Mouse (Mus musculus) 416B (cell line): ENCODE measurements at regions not wholly inside any gene's neighbourhood (a gene's known extent, or its start where the extent isn't known, plus 50 kb on each side); places are given as distances from the start of the nearest gene placed in this dataset.
"Not testable (repeated sequence)": the region's sequence is repeated elsewhere in the genome, so short reads cannot be mapped to it uniquely, and the experiment has no call there.

Experiments
- DNase-seq: peaks from one replicate; pipeline ENCODE4 v3.0.0; 2011; ENCODE audit warnings: low read depth

DNA sequence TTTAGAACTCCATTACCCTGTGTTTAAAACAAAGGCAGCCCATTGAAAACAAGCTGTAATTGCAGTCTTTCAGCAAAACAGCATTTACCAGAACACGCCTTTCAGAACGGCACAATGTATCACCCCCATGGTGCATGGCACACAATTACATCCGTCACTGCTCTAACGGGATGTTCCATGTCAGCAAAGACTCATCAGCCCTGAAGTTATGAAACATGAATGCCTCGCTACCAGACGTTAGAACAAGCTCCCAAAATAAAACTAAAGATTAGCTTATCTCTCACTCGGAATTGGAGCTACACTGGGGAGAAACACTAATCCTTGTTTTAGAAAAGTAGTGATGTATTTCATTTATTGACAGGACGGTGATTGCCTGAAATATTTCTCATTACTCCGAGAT is 301.4 kb downstream of the Tox3 start:
- no peak for DNase-seq

DNA sequence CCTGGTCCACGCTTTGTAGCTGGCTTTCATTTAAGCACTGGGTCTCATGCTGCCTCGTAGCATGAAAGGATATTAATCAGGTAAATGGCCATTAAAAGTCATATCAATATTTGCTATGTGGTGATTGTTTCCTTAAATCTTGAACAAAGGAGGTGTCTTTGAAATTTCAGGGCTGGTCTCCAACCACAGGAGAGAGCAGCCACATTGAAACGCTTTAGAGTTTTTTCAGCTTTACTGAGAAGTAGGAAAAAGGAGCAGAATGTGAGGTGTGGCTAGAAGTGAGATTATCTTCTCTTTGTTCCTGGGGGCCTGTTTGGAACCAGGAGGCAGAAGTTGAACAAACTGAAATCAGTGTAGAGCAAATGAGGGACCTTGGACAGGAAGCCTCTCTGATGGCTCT is 311.7 kb downstream of the Tox3 start:
- DNase-seq: no peak

- DNase-seq: no peak
Measured at GRCm38 (mm10) chr8:90032572-90032971, 315.6 kb downstream of the Tox3 start.

GRCm38 (mm10) chr8:90031220-90031619 is 316.9 kb downstream of the Tox3 start:
- DNase-seq: no peak

GRCm38 (mm10) chr8:90017958-90018357 is 330.2 kb downstream of the Tox3 start:
- not testable (repeated sequence) for DNase-seq

- DNase-seq: no peak
Measured at GRCm38 (mm10) chr8:90013755-90014154, 334.4 kb downstream of the Tox3 start.

DNA sequence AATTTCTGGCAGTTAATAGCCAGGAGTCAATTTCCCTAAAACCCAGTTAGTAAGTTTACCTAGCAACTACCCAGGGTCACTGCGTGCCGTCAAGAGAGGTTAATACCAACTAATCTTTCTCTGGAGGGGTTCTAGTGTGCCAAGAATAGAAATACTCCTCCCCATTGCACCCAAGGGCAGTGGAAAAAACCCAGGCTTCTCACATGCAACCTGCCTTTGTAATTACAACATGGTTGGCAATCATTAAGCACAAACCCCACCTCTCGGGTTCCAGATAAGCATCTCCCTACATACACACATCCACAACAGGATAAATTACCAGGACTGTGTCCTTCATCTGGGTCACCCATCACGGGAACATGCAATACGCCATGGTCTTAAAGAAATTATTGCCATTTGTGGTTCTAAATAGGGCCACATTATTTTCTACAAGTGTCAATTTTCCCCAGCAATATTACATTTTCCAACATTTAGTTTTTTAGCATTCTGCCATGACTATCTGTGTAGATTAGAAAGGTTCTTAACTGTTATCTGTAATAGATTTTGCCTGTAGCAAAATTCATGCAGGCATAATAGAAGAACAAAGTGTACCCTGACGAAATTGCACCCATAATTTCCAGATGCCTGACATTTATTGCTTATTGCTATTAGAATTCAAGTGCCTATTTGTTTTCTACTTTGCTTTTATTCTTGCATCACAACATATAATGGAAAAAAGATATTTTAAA is 336.3 kb downstream of the Tox3 start:
- no peak for DNase-seq

- no peak for DNase-seq
Measured at GRCm38 (mm10) chr8:90009431-90009830, 338.7 kb downstream of the Tox3 start.

DNA sequence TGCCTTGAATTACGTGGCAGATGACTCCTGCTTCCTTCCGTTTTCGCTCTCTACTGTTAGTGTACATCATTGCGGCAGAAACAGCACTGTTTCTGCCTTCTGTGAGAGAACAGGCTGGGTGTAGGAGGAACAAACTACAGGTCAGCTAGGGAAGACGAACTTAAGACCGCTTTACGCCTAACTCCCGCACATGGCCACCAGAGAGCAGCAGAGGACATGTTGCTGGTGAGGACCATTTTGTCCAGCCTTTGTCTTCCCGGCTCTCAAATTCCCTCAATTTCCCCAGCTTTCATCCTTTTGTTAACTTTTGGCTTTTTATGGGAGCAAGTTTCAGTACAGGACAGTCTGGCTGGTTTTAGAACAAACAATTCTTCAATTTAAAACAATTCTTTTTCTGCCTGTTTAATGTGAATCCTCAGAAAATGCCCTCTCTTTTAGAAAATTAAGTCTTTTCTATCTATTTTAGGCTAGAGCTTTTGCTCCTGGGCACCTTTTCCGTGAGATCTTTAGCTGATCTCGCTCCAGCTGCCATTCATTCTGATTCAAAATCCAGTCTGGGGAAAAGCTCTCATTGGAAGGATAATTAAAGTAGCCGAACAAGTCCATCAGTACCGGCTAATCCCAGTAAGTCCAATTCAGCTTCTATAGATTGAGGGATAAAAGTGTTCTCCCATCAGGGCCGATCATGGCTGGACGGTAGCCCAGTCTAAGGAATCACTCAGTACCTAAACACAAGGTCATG is 347.1 kb downstream of the Tox3 start:
- peak; percentile 72 for DNase-seq

DNA sequence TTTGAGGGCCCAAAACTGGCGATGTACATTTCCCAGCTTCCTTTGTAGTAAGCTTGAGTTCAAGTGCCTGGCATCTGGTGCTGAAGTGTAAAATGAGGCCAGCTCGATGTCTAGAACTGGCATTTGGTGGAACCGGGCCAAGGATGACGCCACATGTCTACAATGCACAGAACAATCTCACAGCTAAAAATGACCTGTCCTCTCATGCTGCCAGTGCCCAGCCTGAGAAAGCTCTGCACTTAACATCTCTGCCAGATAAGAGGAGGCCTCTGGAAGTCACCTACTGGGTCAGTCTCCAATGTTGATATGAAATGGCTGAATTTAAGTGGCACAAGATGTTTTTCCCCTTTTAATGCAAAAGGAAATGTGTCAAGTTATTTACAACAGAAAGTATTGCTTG is 354.4 kb downstream of the Tox3 start:
- DNase-seq: no peak

- no peak for DNase-seq
Measured at GRCm38 (mm10) chr8:89983859-89984258, 364.3 kb downstream of the Tox3 start.

- no peak for DNase-seq
Measured at GRCm38 (mm10) chr8:89982551-89982950, 365.6 kb downstream of the Tox3 start.

- no peak for DNase-seq
Measured at GRCm38 (mm10) chr8:89981320-89981719, 366.8 kb downstream of the Tox3 start.

- no peak for DNase-seq
Measured at GRCm38 (mm10) chr8:89980441-89980840, 367.7 kb downstream of the Tox3 start.

DNA sequence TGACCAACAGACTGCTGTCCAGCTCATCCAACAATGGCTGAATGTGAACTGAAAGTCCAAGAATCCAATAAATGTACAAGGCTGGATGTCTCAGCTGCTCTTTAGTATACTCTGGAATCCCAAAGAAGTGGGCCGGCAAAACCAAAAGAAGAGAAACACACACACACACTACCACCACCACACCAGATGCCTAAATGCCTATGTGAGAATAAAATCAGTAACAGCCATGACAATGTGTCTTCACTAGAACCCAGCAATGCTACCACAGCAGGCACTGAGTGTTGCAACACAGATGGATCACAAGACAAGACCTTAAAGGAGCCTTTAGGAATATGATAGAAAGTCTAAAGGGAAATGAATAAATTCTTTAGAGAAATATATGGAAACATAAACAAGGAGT is 385.3 kb downstream of the Tox3 start:
- DNase-seq: no peak

DNA sequence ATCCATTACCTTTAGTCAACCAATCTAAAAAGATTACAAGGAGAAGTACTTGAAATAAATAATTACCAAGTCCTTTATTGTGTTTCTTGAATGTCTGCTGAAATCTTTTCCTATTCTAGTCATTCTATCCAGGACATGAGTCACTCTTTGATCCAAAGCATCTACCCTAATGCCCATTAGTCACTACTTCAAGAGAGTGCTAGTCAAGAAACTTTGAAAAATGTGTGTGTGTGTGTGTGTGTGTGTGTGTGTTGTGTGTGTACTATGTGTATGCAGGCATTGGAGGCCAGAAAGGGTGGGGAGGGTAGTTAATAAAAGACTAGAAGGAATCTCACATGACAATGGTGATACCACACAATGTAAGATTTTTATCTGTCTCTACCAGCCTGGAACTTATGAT is 390.7 kb downstream of the Tox3 start:
- DNase-seq: no peak

GRCm38 (mm10) chr8:89956482-89957020 is 391.6 kb downstream of the Tox3 start:
- no peak for DNase-seq

- no peak for DNase-seq
Measured at GRCm38 (mm10) chr8:89938836-89939235, 409.3 kb downstream of the Tox3 start.

- DNase-seq: no peak
Measured at GRCm38 (mm10) chr8:89934521-89934920, 413.6 kb downstream of the Tox3 start.

DNA sequence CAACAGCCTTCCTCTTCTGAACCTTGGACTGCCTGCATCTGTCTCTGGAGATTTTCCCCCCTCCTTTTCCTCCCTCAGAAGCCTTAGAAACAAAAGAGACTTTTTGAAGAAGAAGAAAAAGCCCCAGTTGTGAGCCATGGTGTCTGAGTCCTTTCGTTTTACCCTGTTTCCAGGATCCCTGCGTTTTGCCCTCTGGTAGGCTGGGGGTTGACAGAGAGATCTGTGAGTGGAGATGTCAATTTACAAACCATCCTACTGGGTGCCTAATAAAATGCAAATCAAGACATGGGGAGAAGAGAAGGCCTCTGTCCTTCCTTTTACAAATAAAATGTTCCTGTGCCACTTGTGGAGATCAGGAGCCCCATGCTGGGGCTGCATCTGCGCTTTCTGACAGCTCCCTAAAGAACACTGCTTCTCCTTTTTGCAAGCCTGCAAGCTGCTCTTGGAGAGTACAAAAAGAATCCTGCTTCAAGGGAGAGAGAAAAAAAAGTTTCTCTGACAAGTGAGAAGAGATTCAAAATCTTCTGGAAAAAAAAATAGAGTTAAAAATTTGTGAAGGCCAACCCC is 421.4 kb downstream of the Tox3 start:
- no peak for DNase-seq

DNA sequence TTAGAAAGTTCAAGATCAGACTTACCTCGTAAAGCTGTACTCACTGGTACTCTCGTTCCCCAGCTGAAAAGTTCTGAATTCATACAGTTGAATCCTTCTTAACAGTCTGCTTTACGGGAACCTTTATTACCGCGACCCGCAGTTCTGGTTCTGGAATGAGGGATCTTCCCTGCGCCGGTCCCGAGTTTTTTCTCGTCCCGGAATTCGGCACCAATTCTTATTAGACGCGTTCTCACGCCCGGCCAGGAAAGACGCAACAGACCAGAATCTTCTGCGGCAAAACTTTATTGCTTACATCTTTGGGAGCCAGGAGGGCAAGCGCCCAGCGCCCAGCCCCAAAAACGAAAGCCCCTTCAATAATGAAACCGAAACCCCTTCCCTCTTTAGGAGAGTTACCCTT is 423.4 kb downstream of the Tox3 start:
- not testable (repeated sequence) for DNase-seq

DNA sequence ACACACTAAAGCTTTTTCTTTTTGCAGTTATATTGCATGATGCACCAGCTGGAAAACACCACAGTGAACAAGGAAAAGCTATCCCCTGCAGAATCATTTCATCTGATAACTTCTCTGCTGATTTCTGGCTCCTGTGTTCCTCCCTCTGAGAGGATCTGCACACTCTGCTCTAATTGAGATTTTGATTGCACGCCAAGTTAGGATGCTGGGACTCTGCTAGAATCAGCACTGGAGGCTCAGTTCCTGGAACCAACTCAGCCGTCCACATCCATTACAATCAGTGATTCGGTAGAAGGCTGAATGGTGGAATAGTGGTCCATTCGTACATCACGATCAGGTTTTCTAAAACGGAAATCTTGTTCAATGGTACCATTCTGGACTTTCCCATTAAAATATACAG is 434.1 kb downstream of the Tox3 start:
- no peak for DNase-seq

DNA sequence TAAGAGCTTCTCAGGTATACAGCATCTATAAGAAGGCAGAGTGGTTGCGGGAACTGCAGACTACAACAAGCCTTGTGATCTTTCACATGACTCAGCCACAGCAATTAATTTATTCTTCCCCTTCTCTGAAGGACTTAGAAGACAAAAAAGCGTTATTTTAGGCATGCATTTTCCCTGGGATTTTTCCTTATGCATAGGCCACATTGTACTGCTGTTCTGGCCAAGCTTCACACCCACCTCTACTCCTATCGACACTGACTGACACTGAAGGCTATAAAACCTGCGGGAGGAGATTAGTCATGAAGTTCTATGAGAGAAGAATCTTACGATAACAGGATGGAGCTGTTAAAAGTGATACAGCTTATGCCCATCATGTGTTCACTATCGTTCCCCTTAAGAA is 441.9 kb downstream of the Tox3 start:
- DNase-seq: no peak
